Mouse (Mus musculus): ENCODE results near the gene Adamtsl2. TPM values are rescaled to one million over a fixed set of nuclear protein-coding genes. Genes with fewer than 3 reads are reported as not detected.

Adamtsl2 gene
- polyA plus RNA-seq, 1 experiment: 3.1 TPM

DNA sequence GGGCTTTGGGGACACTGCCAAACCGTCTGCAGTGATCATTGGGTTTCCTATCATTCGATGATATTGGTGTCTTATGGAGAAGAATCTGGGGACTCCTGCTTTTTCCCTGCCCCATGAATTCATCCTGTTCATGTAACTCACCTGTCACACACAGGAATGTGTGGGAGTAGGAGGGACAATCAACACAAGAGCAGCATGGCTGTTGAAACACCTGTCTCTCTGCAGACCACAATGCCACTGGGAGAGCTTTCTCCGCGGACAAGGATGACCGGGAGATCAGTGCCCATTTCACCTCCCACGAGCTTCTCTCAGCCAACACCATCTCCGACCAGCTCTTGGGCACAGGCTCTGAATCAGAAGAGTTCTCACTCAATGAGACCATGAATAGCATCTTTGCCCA is 16.0 kb downstream of the Adamtsl2 start:
- H3K36me3 ChIP-seq (ENCODE audit: control insufficient read depth, insufficient read depth, low read length): no peaks in the 10 kb centered on the region
- no peak for TF ChIP-seq CTCF (IDR thresholded peaks at IDR 0.05; ENCODE audit: control insufficient read depth, insufficient read depth, insufficient replicate concordance, low read depth, low read length)
- TF ChIP-seq POLR2A (IDR thresholded peaks at IDR 0.05; ENCODE audit: control insufficient read depth, low read depth, low read length): no peak
- H3K4me1 ChIP-seq (ENCODE audit: control insufficient read depth, insufficient read depth, low read length): no peaks in the 10 kb centered on the region
- H3K27me3 ChIP-seq (ENCODE audit: control insufficient read depth, insufficient read depth, low read length): no peaks in the 10 kb centered on the region
- H3K27ac ChIP-seq (ENCODE audit: control insufficient read depth, insufficient read depth, low read depth, low read length): no peak overlapping the region
- H3K4me3 ChIP-seq (ENCODE audit: control insufficient read depth, low read depth, low read length): no peak overlapping the region

DNA sequence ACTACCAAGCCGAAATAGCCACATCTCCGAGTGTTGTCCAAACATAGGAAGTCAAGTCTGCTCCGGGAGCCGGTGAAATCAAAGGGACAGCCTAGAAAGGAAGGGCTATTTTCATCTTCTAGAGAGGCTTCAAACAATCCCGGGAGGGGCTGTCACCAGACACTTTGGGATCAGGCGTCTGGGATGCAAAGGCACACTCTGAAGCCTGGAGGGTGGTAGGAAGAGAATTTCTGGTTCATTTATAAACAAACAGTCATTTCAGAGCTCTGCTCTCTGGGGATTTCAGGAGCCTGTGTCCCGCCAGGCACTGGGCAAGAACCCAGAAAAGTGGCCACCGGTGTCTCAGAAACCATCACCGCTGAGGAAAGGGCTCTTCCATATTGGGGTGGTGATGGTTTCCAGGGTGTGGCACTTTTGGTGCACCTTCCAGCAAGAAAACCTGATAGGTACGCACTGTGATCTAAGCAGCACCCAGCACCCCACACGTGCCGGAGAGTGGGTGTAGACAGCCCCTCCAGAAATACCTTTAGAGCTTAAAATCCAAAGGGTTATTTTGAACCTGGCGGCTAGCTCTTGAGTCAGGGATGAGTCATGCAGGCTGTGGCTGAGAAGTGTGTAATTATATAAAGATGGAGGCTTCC is 17.3 kb downstream of the Adamtsl2 start:
- H3K36me3 ChIP-seq (ENCODE audit: control insufficient read depth, insufficient read depth, low read length): no peaks in the 10 kb centered on the region
- H3K4me3 ChIP-seq (ENCODE audit: control insufficient read depth, low read depth, low read length): no peak overlapping the region
- no peak overlapping the region for H3K27ac ChIP-seq (ENCODE audit: control insufficient read depth, insufficient read depth, low read depth, low read length)
- no peak for TF ChIP-seq POLR2A (IDR thresholded peaks at IDR 0.05; ENCODE audit: control insufficient read depth, low read depth, low read length)
- no peak for TF ChIP-seq CTCF (IDR thresholded peaks at IDR 0.05; ENCODE audit: control insufficient read depth, insufficient read depth, insufficient replicate concordance, low read depth, low read length)
- H3K27me3 ChIP-seq (ENCODE audit: control insufficient read depth, insufficient read depth, low read length): no peaks in the 10 kb centered on the region
- H3K4me1 ChIP-seq (ENCODE audit: control insufficient read depth, insufficient read depth, low read length): no peaks in the 10 kb centered on the region

DNA sequence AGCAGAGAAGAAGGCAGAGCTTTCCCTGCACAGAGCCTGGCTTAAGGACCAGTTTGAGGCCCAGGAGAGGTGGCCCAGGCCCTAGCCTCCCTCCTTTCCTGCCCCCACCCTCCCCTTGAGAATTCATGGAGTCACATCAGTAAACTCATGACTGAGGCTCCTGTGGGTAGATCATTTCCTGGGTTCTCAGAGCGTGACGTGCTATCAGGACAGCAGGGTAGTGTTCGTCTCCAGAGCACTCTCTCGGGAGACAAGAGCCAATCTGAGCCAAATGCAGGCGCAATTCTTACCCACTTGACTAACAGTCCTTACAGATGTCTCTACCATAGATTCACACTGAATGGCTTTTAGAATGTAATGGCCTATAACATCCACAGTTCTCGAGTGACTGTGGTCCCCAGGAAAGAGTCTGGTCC is 18.1 kb downstream of the Adamtsl2 start:
- TF ChIP-seq CTCF (IDR thresholded peaks at IDR 0.05; ENCODE audit: control insufficient read depth, insufficient read depth, insufficient replicate concordance, low read depth, low read length) (no peak), POLR2A (IDR thresholded peaks at IDR 0.05; ENCODE audit: control insufficient read depth, low read depth, low read length) (no peak)
- no peak overlapping the region for H3K27ac ChIP-seq (ENCODE audit: control insufficient read depth, insufficient read depth, low read depth, low read length)

GRCm38 (mm10) chr2:27097776-27098175 is 18.6 kb downstream of the Adamtsl2 start:
- no peak overlapping the region for H3K27ac ChIP-seq (ENCODE audit: control insufficient read depth, insufficient read depth, low read depth, low read length)
- H3K4me3 ChIP-seq (ENCODE audit: control insufficient read depth, low read depth, low read length): no peak overlapping the region
- H3K36me3 ChIP-seq (ENCODE audit: control insufficient read depth, insufficient read depth, low read length): no peaks in the 10 kb centered on the region
- H3K27me3 ChIP-seq (ENCODE audit: control insufficient read depth, insufficient read depth, low read length): no peaks in the 10 kb centered on the region
- TF ChIP-seq CTCF (IDR thresholded peaks at IDR 0.05; ENCODE audit: control insufficient read depth, insufficient read depth, insufficient replicate concordance, low read depth, low read length) (no peak), POLR2A (IDR thresholded peaks at IDR 0.05; ENCODE audit: control insufficient read depth, low read depth, low read length) (no peak)
- no peaks in the 10 kb centered on the region for H3K4me1 ChIP-seq (ENCODE audit: control insufficient read depth, insufficient read depth, low read length)

More for the DNA sequence above, 18.1 kb downstream of the Adamtsl2 start:
- no peak overlapping the region for H3K4me3 ChIP-seq (ENCODE audit: control insufficient read depth, low read depth, low read length)
- H3K36me3 ChIP-seq (ENCODE audit: control insufficient read depth, insufficient read depth, low read length): no peaks in the 10 kb centered on the region
- H3K27me3 ChIP-seq (ENCODE audit: control insufficient read depth, insufficient read depth, low read length): no peaks in the 10 kb centered on the region
- H3K4me1 ChIP-seq (ENCODE audit: control insufficient read depth, insufficient read depth, low read length): no peaks in the 10 kb centered on the region

DNA sequence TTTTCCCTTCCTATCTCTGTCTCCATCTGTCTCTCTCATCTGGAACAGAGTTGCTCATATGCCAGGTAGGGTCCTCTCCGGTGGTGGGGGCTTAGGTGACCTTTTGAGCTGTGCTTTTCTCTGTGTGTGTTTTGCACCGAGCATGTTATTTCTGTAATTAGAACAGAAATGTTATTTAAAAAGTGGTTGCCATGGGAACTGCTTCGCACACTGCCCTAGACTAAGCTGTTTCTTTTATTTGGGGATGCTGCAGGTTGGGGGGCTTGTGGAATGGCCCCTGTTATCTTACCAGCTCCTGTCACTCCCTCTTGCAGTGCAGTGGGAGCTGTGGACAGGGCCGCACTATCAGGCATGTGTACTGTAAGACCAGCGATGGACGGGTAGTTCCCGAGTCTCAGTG is 24.4 kb downstream of the Adamtsl2 start:
- H3K4me1 ChIP-seq (ENCODE audit: control insufficient read depth, insufficient read depth, low read length): no peaks in the 10 kb centered on the region
- H3K27ac ChIP-seq (ENCODE audit: control insufficient read depth, insufficient read depth, low read depth, low read length): no peak overlapping the region
- no peaks in the 10 kb centered on the region for H3K36me3 ChIP-seq (ENCODE audit: control insufficient read depth, insufficient read depth, low read length)
- no peak overlapping the region for H3K4me3 ChIP-seq (ENCODE audit: control insufficient read depth, low read depth, low read length)
- no peaks in the 10 kb centered on the region for H3K27me3 ChIP-seq (ENCODE audit: control insufficient read depth, insufficient read depth, low read length)
- TF ChIP-seq POLR2A (IDR thresholded peaks at IDR 0.05; ENCODE audit: control insufficient read depth, low read depth, low read length) (no peak), CTCF (IDR thresholded peaks at IDR 0.05; ENCODE audit: control insufficient read depth, insufficient read depth, insufficient replicate concordance, low read depth, low read length) (no peak)

GRCm38 (mm10) chr2:27106816-27107215 is 27.6 kb downstream of the Adamtsl2 start:
- H3K4me1 ChIP-seq (ENCODE audit: control insufficient read depth, insufficient read depth, low read length): no peaks in the 10 kb centered on the region
- TF ChIP-seq CTCF (IDR thresholded peaks at IDR 0.05; ENCODE audit: control insufficient read depth, insufficient read depth, insufficient replicate concordance, low read depth, low read length) (no peak), POLR2A (IDR thresholded peaks at IDR 0.05; ENCODE audit: control insufficient read depth, low read depth, low read length) (no peak)
- no peaks in the 10 kb centered on the region for H3K36me3 ChIP-seq (ENCODE audit: control insufficient read depth, insufficient read depth, low read length)
- H3K27me3 ChIP-seq (ENCODE audit: control insufficient read depth, insufficient read depth, low read length): no peaks in the 10 kb centered on the region
- H3K27ac ChIP-seq (ENCODE audit: control insufficient read depth, insufficient read depth, low read depth, low read length): no peak overlapping the region
- H3K4me3 ChIP-seq (ENCODE audit: control insufficient read depth, low read depth, low read length): no peak overlapping the region

GRCm38 (mm10) chr2:27108144-27108543 is 29.0 kb downstream of the Adamtsl2 start:
- Histone ChIP-seq H3K27me3 (ENCODE audit: control insufficient read depth, insufficient read depth, low read length) (no peaks in the 10 kb centered on the region), H3K27ac (ENCODE audit: control insufficient read depth, insufficient read depth, low read depth, low read length) (no peak overlapping the region), H3K36me3 (ENCODE audit: control insufficient read depth, insufficient read depth, low read length) (no peaks in the 10 kb centered on the region), H3K4me3 (ENCODE audit: control insufficient read depth, low read depth, low read length) (no peak overlapping the region), H3K4me1 (ENCODE audit: control insufficient read depth, insufficient read depth, low read length) (no peaks in the 10 kb centered on the region)
- TF ChIP-seq CTCF (IDR thresholded peaks at IDR 0.05; ENCODE audit: control insufficient read depth, insufficient read depth, insufficient replicate concordance, low read depth, low read length) (no peak), POLR2A (IDR thresholded peaks at IDR 0.05; ENCODE audit: control insufficient read depth, low read depth, low read length) (no peak)

Data from testis, adult 2 months (tissue).